Mouse (Mus musculus) kidney, adult 9 months (tissue): Measurements from ENCODE around the gene Bean1.

Experiments
- DNase-seq: peaks from one replicate; pipeline ENCODE4 v3.0.0; 2022

Gene Bean1

GRCm38 (mm10) chr8:104172420-104172819 is 2.2 kb downstream of the Bean1 start:
- DNase-seq: no peak

- no peak for DNase-seq
Measured at GRCm38 (mm10) chr8:104175848-104176527, 5.7 kb downstream of the Bean1 start.

- no peak for DNase-seq
Measured at GRCm38 (mm10) chr8:104177054-104177453, 6.8 kb downstream of the Bean1 start.

- no peak for DNase-seq
Measured at GRCm38 (mm10) chr8:104184905-104185304, 14.7 kb downstream of the Bean1 start.

- DNase-seq: no peak
Measured at GRCm38 (mm10) chr8:104186827-104187226, 16.6 kb downstream of the Bean1 start.

- DNase-seq: no peak
Measured at GRCm38 (mm10) chr8:104187622-104188021, 17.4 kb downstream of the Bean1 start.

GRCm38 (mm10) chr8:104188459-104188858 is 18.2 kb downstream of the Bean1 start:
- no peak for DNase-seq

GRCm38 (mm10) chr8:104190777-104191468 is 20.7 kb downstream of the Bean1 start:
- no peak for DNase-seq

- DNase-seq: no peak
Measured at GRCm38 (mm10) chr8:104191496-104191895, 21.3 kb downstream of the Bean1 start.

GRCm38 (mm10) chr8:104199802-104200201 is 29.6 kb downstream of the Bean1 start:
- DNase-seq: no peak

- no peak for DNase-seq
Measured at GRCm38 (mm10) chr8:104201622-104202021, 31.4 kb downstream of the Bean1 start.

GRCm38 (mm10) chr8:104202320-104202719 is 32.1 kb downstream of the Bean1 start:
- DNase-seq: no peak

- DNase-seq: no peak
Measured at GRCm38 (mm10) chr8:104205292-104205691, 35.0 kb downstream of the Bean1 start.

GRCm38 (mm10) chr8:104217601-104218000 is 47.4 kb downstream of the Bean1 start:
- no peak for DNase-seq

- DNase-seq: peak; percentile 22
Measured at GRCm38 (mm10) chr8:104219079-104219478, 48.8 kb downstream of the Bean1 start.

- peak; percentile 64 for DNase-seq
Measured at GRCm38 (mm10) chr8:104219806-104220205, 49.6 kb downstream of the Bean1 start.

GRCm38 (mm10) chr8:104227048-104227447 is 56.8 kb downstream of the Bean1 start:
- DNase-seq: no peak

GRCm38 (mm10) chr8:104230377-104230776 is 60.1 kb downstream of the Bean1 start:
- DNase-seq: no peak

GRCm38 (mm10) chr8:104232039-104232438 is 61.8 kb downstream of the Bean1 start:
- no peak for DNase-seq

GRCm38 (mm10) chr8:104232919-104233318 is 62.7 kb downstream of the Bean1 start:
- DNase-seq: no peak

GRCm38 (mm10) chr8:104234573-104234972 is 64.3 kb downstream of the Bean1 start:
- DNase-seq: no peak

GRCm38 (mm10) chr8:104239418-104239861 is 69.2 kb downstream of the Bean1 start:
- DNase-seq: no peak

- no peak for DNase-seq
Measured at GRCm38 (mm10) chr8:104242038-104242644, 71.9 kb downstream of the Bean1 start.

GRCm38 (mm10) chr8:104246621-104247020 is 76.4 kb downstream of the Bean1 start:
- no peak for DNase-seq
